In genomic region chr9:24812461-24812860, GRCm38 (mm10) we compare ENCODE assay signal across 12 mouse cellular contexts. TPM values are rescaled to one million over a fixed set of nuclear protein-coding genes. Genes with fewer than 3 reads are reported as not detected.
DNase-seq lines count a peak whose midpoint lies in the region.
"Had no signal": no experiment of that assay in that cellular context is flagged by ENCODE, and none has a peak within 500 bp of the region (broad histone marks: within the 10 kb centered on the region; RNA-seq: fewer than 3 reads in every experiment).

No protein-coding gene starts in this region.

- DNase-seq in cerebellum, postnatal 14 days: peak; percentile 46 to 54
- DNase-seq in cerebellum, adult 11-12 months: no peak
- DNase-seq in heart, postnatal 14 days: peak; percentile 3 to 5
- no peak for DNase-seq in heart, adult 8-10 months (ENCODE audit: low spot score)
- peak; percentile 46 for DNase-seq in left cerebral cortex, postnatal 4 days
- DNase-seq in left cerebral cortex, adult 11 months (ENCODE audit: low spot score): no peak
- DNase-seq: adrenal gland, postnatal 14 days; gastrocnemius, postnatal 36 days; kidney, adult 2 months had no signal

- intact Hi-C loops in heart, postnatal 14 days (cut with DNase I): no loop called here
- intact Hi-C loops in left cerebral cortex, postnatal 4 days (cut with DNase I): no loop called here

RNA-seq across cellular contexts. Expression of gene Tbx20, which starts 38.4 kb away (rescaled TPM):
- 100 to 1,000 TPM; 115 to 118 TPM for total RNA-seq in heart, postnatal 14 days (2021)
- total RNA-seq in heart, adult 8-10 months (2022): 10 to 100 TPM; 80.1 to 90.6 (median 87.4) TPM
- total RNA-seq in left cerebral cortex, postnatal 4 days (2021): not detected
- total RNA-seq: CH12.LX; gastrocnemius, adult 8-10 months; gastrocnemius, postnatal 36 days; hematopoietic stem cell, adult 5-6 weeks had no signal

Comparison
In these comparisons a context has a peak if more than half of its experiments do, and no peak if none do; other contexts are left out.
1. DNase-seq: peak in cerebellum, postnatal 14 days (2 of 2), heart, postnatal 14 days (2 of 2) and left cerebral cortex, postnatal 4 days (single experiment); none in cerebellum, adult 11-12 months (single experiment), heart, adult 8-10 months (single experiment) and left cerebral cortex, adult 11 months (single experiment).
2. RNA of gene Tbx20, which starts 38.4 kb away (total RNA-seq): 115 to 118 TPM in heart, postnatal 14 days and 80.1 to 90.6 TPM in heart, adult 8-10 months; not detected in left cerebral cortex, postnatal 4 days; every median in the first group is over 10 times any median in the second.